Mouse (Mus musculus): ENCODE measurements around the gene Brwd1.
"Not testable (repeated sequence)": the region's sequence is repeated elsewhere in the genome, so short reads cannot be mapped to it uniquely, and the experiment has no call there.

The Brwd1 gene

DNA sequence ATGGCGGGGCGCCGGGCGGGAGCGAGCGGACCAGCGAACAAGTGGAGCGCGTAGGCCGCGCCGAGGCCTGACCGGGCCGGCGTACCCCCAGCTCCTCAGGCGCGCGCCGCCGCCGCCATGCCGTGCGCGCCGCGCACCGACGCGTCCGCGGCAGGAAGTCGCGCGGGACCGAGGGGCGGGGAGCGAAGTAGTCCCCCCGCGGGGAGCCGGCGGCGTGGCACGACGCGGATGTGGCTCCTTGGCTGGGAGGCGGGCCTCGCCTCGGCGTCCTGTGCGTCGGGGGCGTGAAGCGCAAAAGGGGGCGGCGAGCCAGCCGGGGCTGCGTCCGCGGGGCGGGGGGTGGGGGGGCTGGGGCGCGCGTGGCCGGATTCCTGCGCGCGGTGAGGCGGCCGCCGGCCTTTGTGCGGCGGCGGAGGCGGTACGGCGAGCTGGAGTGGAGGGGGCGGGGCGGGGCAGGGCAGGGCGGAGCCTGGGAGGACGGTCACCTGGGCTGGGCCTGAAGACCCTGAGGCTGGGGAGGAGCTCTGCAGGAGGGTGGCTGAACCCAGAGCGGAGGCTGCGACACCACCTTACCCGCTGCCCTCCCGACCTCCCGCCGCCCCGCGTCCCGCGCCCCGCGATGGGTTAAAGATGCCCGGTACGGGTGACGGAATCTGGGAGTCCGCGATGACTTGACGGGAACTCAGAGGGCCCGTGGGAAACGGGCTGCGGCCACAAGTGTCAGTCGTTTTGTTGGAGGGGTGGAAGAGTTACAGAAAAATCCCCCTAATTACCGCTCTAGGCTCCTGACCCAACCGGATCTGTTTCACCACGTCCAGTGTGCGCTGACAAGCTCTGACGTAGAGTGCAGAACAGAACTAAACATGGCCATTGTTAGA, at the start of gene Brwd1:
Brwd1 (minus strand) TSS at position 226 of the 878 bp plus-strand sequence.
- DNase-seq (ENCODE audit: low spot score): peak; percentile 92

DNA sequence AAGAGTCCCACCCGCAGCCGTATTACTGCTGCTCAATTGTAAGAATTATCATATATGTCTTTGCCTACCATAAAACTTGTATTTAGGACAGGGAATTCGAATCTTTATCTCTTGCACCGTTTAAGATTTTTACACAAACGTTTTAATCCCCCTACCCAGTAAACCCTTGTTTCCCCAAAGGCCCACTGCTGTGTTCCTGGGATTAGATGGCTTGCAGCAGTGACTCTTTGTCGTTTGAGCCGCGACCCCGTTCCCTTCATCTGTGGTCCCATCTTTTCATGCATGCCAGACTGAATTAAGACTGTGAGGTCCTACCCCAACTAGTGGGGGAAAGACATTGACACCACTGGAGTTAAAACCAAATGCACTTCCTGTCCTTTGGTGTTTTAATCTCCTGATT, 46.1 kb upstream of the Brwd1 start:
- DNase-seq (ENCODE audit: low spot score): no peak

DNA sequence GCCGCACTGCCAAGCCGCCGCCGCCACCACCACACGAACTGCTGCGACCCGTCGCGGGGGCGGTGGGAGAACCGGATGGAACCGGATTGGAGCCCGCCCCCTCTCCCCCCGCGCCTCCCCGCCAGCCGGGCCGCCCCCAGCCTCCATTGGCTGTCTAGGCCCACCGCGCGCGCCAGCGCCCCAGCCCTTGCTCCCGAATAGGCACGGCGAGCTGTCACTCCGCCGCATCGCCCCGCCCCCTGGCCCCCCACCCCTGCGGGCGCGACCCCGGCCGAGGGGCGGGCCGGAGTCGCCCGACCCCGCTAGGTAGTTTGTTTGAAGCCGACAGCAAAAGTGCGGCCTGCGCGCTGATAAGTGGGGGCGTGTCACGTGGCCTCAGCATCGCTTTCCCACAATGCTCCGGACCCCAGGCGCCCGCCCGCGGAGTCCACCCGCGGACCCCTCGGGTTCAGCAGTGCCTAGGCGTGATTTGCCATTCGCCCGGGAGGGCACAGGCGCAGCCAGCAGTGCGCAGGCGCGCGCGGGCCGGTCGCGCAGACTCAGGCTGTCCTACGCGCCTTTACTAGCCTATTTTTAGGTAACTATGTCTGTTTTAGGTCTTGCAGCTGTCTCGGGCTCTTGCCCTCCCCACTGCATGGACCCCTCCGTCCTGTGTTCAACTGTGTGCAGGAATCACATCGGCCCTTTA, 45.5 kb upstream of the Brwd1 start, which contains the start of gene Hmgn1:
Hmgn1 (minus strand) TSS at position 73 of the 688 bp plus-strand sequence.
- peak; percentile 99 for DNase-seq (ENCODE audit: low spot score)

- no peak for DNase-seq (ENCODE audit: low spot score)
Measured at GRCm38 (mm10) chr16:96127288-96127656, 44.9 kb upstream of the Brwd1 start.

DNA sequence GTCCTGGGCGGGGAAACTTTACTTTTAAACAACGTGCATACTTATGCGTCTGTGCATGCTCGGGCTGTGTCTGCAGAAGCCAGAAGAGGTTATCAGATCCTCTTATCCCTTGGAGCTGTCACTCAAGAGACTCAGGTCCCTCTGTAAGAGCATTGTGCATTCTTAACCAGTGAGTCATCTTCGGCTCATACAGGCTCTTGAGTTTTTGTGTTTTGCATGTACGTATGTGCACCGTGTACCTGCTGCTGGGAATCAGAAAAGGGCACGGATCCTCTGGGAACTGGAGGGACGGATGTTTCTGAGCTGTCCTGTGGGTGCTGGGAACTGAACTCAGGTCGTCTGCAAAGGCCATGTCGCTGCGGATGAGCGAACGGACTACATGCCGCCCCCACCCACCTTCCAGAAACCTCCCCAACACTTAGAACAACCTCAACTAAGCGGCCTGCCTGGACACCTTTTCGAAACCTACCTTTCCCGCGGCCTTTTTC, 44.4 kb upstream of the Brwd1 start:
- peak; percentile 57 for DNase-seq (ENCODE audit: low spot score)

DNA sequence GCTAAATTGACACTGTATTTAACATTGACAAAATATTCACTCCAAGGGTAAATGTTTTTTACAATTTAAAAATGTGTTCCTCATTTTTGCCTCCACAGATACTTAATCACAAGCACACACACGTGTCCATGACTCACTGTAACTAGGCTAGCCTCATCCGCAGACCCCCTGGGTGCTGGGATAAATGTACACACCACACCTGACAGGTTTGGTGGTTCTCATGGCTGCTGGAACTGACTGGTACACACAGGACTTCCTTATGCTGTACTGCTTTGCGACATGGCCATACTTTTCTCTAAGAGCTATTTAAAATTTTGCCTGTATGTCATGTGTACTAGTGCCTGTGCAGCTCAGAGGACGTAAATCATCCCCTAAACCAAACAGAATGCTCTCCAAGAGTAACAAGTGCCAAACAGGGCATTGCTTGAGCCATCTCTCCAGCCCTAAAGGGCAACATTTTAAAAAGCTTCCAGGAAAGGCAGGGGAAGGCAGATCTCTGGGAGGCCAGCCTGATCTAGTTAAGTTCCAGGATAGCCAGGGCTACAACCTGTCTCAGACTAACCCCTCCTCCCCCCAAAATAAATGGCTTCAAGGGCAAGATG, 37.8 kb upstream of the Brwd1 start:
- no peak for DNase-seq (ENCODE audit: low spot score)

- DNase-seq (ENCODE audit: low spot score): no peak
Measured at GRCm38 (mm10) chr16:96114729-96115128, 32.4 kb upstream of the Brwd1 start.

DNA sequence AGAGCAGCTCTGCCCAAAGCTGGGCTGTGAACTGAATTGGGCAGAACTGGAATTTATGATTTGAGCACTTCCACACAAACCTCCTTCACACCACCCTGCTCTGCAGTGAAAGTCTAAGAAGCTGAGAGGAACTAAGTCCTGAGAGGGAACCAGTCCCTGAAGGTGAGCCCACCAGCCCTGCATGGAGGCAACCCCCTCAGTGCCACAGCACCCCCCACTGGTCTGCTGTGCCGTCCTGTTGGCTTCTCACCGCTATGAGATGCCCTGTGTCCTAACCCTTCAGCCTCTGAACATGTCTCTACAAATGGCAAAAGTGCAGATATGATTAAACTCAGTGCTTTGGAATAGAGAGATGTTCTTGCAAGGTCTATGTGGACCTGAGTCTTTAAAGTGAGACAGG, 30.4 kb upstream of the Brwd1 start:
- DNase-seq (ENCODE audit: low spot score): no peak

GRCm38 (mm10) chr16:96110655-96111345, 28.5 kb upstream of the Brwd1 start:
- DNase-seq (ENCODE audit: low spot score): no peak

DNA sequence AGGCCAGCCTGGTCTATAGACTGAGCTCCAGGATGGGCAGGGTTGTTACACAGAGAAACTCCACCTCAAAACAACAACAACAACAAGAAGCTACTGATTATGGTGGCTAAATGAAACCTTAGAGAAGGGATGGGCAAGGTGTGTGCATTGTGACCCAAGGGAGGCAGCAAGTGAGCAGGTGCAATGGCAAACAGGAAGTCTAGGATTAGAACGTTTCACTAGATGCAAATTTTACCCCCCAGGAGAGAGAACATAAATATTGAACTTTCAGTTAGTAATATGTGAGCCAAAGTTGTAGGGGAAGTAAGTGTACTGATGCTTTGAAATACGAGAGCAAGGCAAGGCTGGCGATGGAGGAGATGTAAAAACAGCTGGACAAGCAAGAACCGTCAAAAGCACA, 27.3 kb upstream of the Brwd1 start:
- DNase-seq (ENCODE audit: low spot score): no peak

- DNase-seq (ENCODE audit: low spot score): no peak
Measured at GRCm38 (mm10) chr16:96103036-96103435, 20.7 kb upstream of the Brwd1 start.

DNA sequence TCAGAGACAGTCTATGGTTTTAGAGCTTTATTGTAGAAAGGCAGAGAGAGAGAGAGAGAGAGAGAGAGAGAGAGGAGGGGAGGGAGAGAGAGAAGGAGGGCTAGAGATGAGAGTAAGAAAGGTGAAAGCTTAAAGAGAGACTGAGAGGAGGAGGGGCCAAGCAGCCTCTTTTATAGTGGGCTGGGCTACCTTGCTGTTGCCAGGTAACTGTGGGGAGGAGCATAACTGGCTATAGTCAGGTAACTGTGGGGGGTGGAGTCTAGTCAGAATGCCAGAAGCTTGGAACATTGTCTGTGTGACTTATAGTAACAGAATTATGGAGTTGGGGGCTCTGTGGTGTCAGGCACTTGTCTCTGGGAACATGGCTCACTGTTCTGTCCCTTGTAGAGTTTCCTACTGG, 15.5 kb upstream of the Brwd1 start:
- not testable (repeated sequence) for DNase-seq (ENCODE audit: low spot score)

DNA sequence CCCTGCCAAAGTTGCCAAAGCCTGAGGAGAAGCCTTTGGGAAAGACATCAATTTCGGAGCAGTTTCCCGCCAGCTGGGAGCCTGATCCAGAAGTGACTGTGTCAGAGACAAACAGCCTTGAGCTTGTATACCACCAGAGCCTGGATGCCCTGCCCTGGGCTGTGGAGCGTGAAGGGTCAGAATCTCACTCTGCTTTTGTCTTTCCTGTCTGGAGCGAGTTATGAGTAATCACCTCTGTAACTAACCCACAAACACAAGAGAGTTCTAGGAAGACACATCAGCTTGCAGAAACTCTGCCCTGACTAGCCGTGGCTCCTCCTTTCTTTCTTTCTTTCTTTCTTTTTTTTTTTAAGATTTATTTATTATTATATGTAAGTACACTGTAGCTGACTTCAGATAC, 13.6 kb upstream of the Brwd1 start:
- DNase-seq (ENCODE audit: low spot score): no peak

- DNase-seq (ENCODE audit: low spot score): no peak
Measured at GRCm38 (mm10) chr16:96091515-96092504, 9.5 kb upstream of the Brwd1 start.

- no peak for DNase-seq (ENCODE audit: low spot score)
Measured at GRCm38 (mm10) chr16:96088120-96088519, 5.8 kb upstream of the Brwd1 start.

DNA sequence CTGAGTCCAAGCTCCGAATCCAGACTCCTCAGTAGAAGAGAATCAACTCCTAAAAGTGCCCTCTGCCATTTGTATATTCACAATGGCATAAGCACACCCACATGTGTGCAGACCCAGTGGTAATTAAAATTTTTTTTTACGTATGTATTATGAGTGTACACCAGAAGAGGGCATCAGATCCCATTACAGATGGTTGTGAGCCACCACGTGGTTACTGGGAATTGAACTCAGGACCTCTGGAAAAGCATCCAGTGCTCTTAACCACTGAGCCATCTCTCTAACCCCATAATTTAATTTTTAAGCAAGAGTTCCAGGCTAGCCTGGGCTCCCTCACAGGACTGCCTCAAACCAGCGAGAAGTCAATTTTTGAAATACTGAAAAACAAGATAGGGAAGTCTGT, 5.1 kb upstream of the Brwd1 start:
- no peak for DNase-seq (ENCODE audit: low spot score)

DNA sequence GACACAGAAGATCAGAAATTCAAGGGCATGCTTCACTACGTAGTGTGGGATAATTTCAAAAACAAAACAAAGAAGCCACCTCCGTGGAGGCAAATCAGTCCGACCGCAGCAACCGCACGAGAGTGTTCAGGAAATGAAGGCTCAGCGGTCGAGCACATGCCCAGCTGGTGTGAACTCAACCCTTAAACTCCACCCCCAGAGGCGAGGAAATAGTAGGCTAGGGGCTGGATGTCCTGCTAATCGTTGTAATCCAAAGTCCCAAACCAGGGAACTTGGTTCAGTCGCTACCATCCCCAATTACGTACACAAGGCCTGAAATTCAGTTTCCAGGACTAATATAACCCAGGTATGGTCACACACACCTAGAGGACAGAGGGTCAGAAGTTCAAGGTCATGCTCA, 4.7 kb upstream of the Brwd1 start:
- no peak for DNase-seq (ENCODE audit: low spot score)

DNA sequence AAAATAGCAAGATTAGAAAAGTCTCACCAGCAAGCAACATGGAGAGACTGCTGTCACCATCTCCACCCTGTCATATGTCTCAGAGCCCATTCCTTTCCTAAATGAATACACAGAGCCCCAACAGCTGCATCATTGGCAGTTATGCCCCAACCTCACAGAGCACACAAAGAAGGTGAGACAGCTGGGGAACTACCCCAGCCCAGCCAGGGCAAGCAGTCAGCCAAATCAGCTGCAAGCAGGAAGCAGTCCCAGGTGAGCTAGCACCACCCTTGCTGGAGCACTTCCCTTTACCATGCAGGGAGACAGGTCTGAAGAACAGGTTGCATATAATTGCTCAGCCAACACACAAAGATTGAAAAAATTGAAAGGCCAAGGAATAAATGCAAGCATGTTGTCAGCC, 3.3 kb upstream of the Brwd1 start:
- DNase-seq (ENCODE audit: low spot score): no peak

DNA sequence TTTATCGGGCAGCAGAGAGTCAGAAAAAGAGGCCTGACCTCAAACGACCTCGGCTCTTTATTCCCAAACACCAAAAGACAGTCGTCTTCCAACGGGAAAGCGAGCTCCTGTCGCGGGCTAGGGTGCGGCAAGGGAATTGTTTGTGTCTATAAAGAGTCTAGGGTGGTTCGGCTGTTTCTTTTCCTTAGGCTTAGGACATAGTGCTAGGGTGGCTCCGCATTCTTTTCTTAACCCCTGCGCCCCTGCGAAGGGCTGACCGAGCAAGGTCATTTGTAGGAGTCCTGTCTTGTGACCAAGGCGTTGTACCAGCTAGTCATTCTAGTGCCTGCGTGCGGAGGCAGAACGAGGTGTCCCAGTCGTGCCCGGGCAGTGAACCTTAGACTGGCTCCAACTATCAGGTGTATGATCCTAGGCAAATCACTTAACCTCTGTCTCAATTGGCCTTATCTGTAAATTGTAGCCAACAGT, 887 bp upstream of the Brwd1 start:
- DNase-seq (ENCODE audit: low spot score): peak; percentile 64

DNA sequence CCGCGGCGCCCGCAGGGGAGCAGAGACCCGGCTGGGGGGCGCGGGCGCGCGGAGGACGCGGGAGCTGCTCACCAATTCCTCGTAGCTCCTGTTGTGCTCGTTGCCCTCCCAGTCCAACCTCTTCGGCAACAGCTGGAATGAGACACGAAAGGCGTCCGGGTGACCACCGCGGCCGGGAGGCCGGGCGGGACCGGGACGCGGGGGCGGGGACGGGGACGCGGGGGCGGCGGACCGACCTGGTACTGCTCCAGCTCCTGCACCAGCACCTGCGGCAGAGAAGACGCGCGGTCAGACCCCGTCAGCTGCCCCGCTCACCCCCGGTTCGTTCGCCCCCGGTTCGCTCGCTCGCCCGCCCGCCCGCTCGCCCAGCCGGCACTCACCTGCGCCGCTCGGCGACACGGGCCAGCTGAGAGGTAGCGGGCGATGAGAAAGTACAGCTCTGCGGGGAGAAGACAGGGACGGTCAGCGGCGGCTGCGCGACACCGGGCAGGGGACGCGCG, 534 bp downstream of the Brwd1 start:
- peak; percentile 83 for DNase-seq (ENCODE audit: low spot score)

GRCm38 (mm10) chr16:96081331-96081730, 995 bp downstream of the Brwd1 start:
- DNase-seq (ENCODE audit: low spot score): peak; percentile 92

Measured in testis, postnatal 10 days (tissue).